Mouse (Mus musculus) leukemia stem cell, adult 10-12 weeks (primary cell): ENCODE results near the gene Irf4. TPM values are rescaled to one million over a fixed set of nuclear protein-coding genes. Genes with fewer than 3 reads are reported as not detected.

Experiments used
- polyA plus RNA-seq: library from polyadenylated mRNA; stranded (reverse); fragments of >175 nt; gene quantifications from 2 replicates; pipeline ENCODE4 v1.2.3, GENCODE M21; 2012; ENCODE audit warnings: low replicate concordance

Irf4 gene
- 1.4 and 1.8 TPM in 2 replicates for polyA plus RNA-seq

GRCm38 (mm10) chr13:30749021-30749556 lies at the start of gene Irf4:
Gene Irf4 (plus strand): TSS chr13:30749226.

Other genes starting within 250 kb of the Irf4 start
- 101 and 208 TPM in 2 replicates for gene Uqcrfs1, start 203.9 kb upstream of the Irf4 start, polyA plus RNA-seq
- 1.7 and 3.6 TPM in 2 replicates for gene Dusp22, start 89.2 kb upstream of the Irf4 start, polyA plus RNA-seq
- 0.15 TPM in 1 of 2 replicates, not detected in the other for gene Hus1b, start 198.5 kb downstream of the Irf4 start, polyA plus RNA-seq
- gene Exoc2, start 224.9 kb downstream of the Irf4 start, polyA plus RNA-seq = 3.0 and 8.1 TPM in 2 replicates
- gene Gm5447, start 225.0 kb downstream of the Irf4 start, polyA plus RNA-seq = 0.23 TPM in 1 of 2 replicates, not detected in the other